Mouse (Mus musculus): Measurements from ENCODE around the gene Klhl22. TPM values are rescaled to one million over a fixed set of nuclear protein-coding genes. Genes with fewer than 3 reads are reported as not detected.
"Not testable (repeated sequence)": the region's sequence is repeated elsewhere in the genome, so short reads cannot be mapped to it uniquely, and the experiment has no call there.

The Klhl22 gene
- 10 to 100 TPM in 16 of 26 experiments, 1 to 10 TPM in 10; 1.4 to 27.4 (median 11.4) TPM for total RNA-seq (2018; cell fraction: chromatin; rRNA removed)
- total RNA-seq (2018; cell fraction: cytosol; rRNA removed) = 10 to 100 TPM in 6 of 26 experiments, 1 to 10 TPM in 20; 2.8 to 13.2 (median 8.3) TPM
- 10 to 100 TPM in 10 of 26 experiments, 1 to 10 TPM in 16; 1.6 to 15.5 (median 8.4) TPM for total RNA-seq (2018; cell fraction: nucleus; rRNA removed)
- 7.1 to 11.2 TPM (median 8.7 TPM) in 3 replicates for polyA plus RNA-seq (2018)

DNA sequence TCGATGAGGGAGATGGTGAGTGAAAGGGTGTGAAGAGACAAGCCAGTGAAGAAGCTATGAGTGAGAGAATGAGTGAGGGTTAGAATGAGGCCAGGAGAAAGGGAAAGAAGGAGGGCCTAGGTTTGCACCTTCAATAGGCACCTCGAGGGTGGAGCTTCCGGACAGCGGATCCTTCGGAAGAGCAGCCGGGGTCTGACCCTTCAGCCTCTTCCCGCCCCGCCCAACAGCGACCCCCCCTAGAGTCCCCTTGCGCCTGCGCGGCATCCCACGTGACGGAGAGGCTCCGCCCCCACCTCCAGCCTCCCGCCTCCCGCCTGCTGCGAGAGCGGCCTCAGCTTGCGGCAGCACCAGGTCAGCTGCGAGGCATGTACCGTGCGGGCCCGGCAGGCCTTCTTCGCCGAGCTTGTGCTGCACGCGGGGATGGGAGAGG lies at the start of gene Klhl22:
Gene Klhl22, plus strand, starts transcription at position 275 of the 430 bp plus-strand sequence.
- Histone ChIP-seq H3K4me3 (ENCODE audit: inconsistent target) (peak within 1 kb of the TSS; percentile 19; the same call in 1 of the 2 replicates), H3K27ac (no peak within 1 kb of the TSS)

DNA sequence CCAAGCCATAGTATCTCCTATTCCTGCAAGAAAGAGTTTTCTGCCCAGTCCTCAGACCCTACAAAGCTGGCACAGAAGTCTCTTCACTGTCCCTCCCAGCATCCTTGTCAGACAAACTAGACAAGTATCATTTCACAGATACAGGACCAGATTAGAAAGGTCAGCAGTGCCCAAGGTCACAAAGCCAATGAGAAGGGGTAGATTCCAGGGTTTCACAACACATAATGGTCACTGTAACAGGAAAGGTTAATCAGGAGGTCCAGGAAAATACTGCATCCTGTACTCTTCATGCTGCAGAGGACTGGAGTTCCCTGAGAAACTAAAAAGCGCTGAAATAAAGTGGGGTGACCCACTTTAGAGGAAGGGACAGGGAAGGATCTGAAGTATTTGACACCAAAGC lies 41.6 kb upstream of the Klhl22 start:
- H3K79me2 ChIP-seq (ENCODE audit: inconsistent target) = peaks cover 99% of the 10 kb centered on the region
- H3K4me3 ChIP-seq (ENCODE audit: inconsistent target) = no peak overlapping the region
- WGBS (ENCODE audit: missing documents) = 100% methylated on average over 1 of the region's 1 CpGs
- H3K36me3 ChIP-seq (ENCODE audit: inconsistent target) = peaks cover 9% of the 10 kb centered on the region; the same call in 1 of the 2 replicates
- H3K27ac ChIP-seq = no peak overlapping the region

More for the DNA sequence above, at the start of gene Klhl22:
- 1% methylated on average over 24 of the region's 28 CpGs for WGBS (ENCODE audit: missing documents)
- Histone ChIP-seq H3K79me2 (ENCODE audit: inconsistent target) (no peaks in the 10 kb centered on the region), H3K36me3 (ENCODE audit: inconsistent target) (no peaks in the 10 kb centered on the region)

DNA sequence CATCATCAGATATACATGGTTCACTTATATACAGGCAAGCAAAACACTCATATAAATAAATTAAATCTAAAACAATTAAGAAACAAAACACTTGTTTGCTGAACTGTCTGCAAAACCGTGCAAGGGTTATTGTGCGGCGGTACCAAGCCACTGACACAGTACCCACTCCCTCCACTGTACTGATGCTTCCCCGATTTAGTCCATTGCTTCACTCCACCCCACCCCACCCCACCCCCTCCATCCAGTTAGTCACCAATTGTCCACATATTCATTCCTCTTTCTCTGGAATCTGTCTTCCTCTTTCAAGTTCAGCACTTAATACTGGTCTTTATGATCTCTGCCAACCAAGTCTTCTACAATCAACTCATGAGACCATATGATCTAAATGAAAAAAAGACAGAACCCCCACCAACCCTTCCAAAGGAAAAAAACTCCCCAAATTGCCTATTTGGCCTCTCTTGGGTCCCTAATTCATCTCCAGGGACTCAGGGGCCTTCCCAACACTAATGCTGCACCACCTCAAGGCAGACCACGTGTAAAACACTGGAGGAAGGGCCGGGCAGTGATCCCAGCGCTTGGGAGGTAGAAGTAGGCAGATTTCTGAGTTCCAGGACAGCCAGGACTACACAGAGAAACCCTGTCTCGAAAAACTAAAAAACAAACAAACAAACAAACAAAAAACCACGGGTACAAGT lies 38.2 kb upstream of the Klhl22 start:
- Histone ChIP-seq H3K79me2 (ENCODE audit: inconsistent target) (peaks cover 64% of the 10 kb centered on the region), H3K27ac (peak overlapping the region; percentile 91), H3K4me3 (ENCODE audit: inconsistent target) (peak overlapping the region; percentile 93), H3K36me3 (ENCODE audit: inconsistent target) (no peaks in the 10 kb centered on the region)
- 32% methylated on average over 9 of the region's 9 CpGs for WGBS (ENCODE audit: missing documents)

DNA sequence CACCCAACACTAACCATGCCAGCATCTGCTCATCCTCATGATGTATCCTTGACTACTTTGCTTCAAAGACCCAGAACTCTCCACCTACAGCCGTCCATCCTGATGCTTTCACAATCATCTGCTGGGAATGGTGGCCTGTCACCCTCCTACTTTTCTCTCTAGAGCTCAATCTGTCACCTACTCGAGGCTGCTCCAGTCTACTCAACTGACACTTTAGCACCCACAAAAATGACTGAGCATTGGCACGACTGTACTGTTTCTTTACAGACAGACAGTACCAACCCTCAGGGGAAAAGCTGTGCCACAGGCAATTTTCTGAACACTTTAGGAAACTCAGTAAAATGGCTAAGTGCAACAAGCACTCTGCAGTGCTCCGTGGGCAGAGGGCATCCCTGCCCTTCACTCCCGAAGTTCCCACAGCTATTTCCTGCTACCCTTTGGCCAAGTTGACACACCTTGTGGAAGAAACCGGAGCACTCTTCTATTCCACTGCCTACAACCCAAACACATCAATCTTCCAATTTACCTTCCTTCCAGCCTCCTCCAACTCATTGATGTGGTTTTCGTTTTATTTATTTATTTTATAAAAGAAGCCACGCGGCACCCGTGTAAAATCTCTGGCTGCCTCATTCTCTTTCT lies 37.5 kb upstream of the Klhl22 start:
- peaks cover 57% of the 10 kb centered on the region for H3K79me2 ChIP-seq (ENCODE audit: inconsistent target)
- peak overlapping the region; percentile 91 for H3K27ac ChIP-seq
- WGBS (ENCODE audit: missing documents) = 2% methylated on average over 10 of the region's 10 CpGs
- H3K4me3 ChIP-seq (ENCODE audit: inconsistent target) = peak overlapping the region; percentile 93
- H3K36me3 ChIP-seq (ENCODE audit: inconsistent target) = no peaks in the 10 kb centered on the region

DNA sequence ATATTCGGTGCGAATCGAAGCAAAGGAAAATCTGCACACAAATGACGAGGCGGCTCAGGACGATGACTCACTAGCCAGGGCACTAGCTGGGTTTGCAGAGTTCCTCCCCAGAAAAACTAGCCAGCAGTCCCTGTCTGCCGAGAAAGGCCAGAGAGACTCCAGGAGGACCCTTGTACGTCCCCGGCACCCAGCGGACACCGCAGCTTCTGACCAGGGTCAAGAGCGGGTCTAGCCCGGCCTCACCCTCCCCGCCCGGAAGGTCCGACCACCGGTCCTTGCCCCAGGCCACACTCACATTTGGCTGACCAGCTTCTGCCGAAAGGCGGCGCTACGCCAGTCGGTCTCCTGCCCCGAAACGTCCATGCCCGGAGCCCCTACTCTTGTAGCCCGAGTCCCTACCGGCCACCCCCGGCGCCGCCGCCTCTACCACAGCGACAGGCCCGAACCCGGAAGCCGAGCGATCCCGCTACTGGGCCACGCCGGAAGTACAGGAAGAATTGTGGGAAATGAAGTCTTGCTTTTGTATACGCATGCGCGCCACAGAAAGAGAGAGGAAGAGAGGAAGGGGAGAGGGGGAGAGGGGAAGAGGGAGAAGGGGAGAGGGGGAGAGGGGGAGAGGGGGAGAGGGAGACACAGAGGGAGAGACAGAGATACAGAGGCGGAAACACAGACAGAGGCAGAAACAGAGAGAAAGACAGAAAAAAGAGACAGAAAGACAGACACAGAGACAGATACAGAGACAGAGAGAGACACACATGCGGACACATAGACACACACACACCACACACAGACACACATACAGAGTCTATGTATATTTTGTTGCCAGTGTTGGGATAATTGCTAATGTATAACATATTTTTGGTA lies 36.7 kb upstream of the Klhl22 start:
- H3K79me2 ChIP-seq (ENCODE audit: inconsistent target) = peaks cover 50% of the 10 kb centered on the region
- peak overlapping the region; percentile 93 for H3K4me3 ChIP-seq (ENCODE audit: inconsistent target)
- under 1% methylated on average over 43 of the region's 44 CpGs for WGBS (ENCODE audit: missing documents)
- H3K27ac ChIP-seq = peak overlapping the region; percentile 91
- H3K36me3 ChIP-seq (ENCODE audit: inconsistent target) = no peaks in the 10 kb centered on the region

DNA sequence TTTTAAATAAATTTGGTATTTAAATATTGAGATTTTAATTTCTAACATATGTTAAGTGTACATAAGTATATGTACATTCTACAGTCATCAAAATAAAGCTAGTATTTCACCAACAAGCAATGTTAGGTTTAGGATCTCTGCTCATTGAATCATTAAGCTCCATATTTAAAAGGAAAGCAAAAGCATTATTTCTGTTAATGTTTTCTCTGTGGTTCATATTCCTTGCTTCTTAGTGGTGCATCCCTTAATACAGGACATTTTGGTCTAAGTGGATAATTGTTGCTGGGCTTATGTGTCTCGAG lies 36.1 kb upstream of the Klhl22 start:
- Histone ChIP-seq H3K27ac (peak overlapping the region; percentile 91; the same call in 1 of the 2 replicates), H3K4me3 (ENCODE audit: inconsistent target) (peak overlapping the region; percentile 12; the same call in 1 of the 2 replicates), H3K79me2 (ENCODE audit: inconsistent target) (peaks cover 44% of the 10 kb centered on the region), H3K36me3 (ENCODE audit: inconsistent target) (no peaks in the 10 kb centered on the region)
- 75% methylated on average over 1 of the region's 1 CpGs for WGBS (ENCODE audit: missing documents)

DNA sequence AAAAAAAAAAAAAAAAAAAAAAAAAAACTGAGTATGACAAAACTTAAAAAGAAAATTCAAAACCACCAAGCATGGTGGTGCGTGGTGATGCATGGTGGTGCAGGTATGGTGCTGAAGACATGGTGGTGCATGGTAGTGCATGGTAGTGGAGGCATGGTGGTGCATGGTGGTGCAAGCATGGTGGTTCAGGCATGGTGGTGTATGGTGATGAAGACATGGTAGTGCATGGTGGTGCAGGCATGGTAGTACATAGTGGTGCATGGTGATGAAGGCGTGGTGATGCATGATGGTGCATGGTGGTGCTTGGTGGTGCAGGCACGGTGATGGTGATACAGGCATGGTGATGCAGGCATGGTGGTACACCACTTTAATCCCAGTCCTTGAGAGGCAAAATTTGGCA lies 35.0 kb upstream of the Klhl22 start:
- Histone ChIP-seq H3K4me3 (ENCODE audit: inconsistent target) (no peak overlapping the region), H3K36me3 (ENCODE audit: inconsistent target) (no peaks in the 10 kb centered on the region), H3K79me2 (ENCODE audit: inconsistent target) (peaks cover 32% of the 10 kb centered on the region), H3K27ac (no peak overlapping the region)
- WGBS (ENCODE audit: missing documents) = 93% methylated on average over 3 of the region's 3 CpGs

DNA sequence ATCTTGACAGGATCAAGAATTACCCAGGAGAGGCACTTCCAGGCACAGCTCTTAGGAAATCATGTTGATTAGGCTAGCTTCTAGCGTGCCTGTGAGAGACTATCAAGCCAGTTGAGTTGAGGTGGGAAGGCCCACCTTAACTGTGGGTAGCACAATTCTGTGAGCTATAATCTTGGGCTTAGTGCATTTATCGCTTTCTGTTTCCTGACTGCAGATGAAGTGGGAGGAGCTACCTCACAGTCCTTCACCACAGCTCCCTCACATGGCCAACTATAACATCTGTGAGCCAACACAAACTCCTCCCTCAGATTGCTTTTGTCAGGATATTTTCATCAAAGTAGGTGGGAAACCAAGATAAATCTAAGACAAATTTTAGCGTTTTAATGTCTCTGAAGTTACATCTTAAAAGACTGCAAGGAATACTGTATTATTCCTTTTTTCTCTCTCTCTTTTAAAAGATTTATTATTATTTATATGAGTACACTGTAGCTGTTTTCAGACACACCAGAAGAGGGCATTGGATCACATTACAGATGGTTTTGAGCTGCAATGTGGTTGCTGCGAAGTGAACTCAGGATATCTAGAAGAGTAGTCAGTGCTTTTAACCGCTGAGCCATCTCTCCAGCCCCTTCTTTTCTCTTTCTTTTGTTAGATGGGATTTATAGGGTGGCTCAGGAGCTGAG lies 32.1 kb upstream of the Klhl22 start:
- Histone ChIP-seq H3K36me3 (ENCODE audit: inconsistent target) (no peaks in the 10 kb centered on the region), H3K27ac (peak overlapping the region; percentile 33), H3K4me3 (ENCODE audit: inconsistent target) (no peak overlapping the region), H3K79me2 (ENCODE audit: inconsistent target) (peaks cover 4% of the 10 kb centered on the region)
- 20% methylated on average over 5 of the region's 5 CpGs for WGBS (ENCODE audit: missing documents)

DNA sequence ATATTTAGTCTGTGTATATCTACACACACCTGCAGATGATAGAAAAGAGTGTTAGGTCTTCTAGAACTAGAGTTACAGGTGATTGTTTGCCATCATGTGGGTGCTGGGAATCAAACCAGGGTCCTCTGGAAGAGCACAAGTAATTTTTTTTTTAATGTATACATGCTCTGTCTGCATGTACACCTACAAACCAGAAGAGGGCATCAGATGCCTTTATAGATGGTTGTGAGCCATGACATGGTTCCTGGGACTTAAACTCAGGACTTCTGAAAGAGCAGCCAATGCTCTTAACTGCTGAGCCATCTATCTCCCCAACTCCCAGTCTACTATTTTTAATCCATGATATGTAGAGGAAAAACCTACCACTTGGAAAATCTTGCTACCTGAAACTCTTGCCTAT lies 29.4 kb upstream of the Klhl22 start:
- no peaks in the 10 kb centered on the region for H3K79me2 ChIP-seq (ENCODE audit: inconsistent target)
- H3K4me3 ChIP-seq (ENCODE audit: inconsistent target) = no peak overlapping the region
- no peaks in the 10 kb centered on the region for H3K36me3 ChIP-seq (ENCODE audit: inconsistent target)
- H3K27ac ChIP-seq = no peak overlapping the region

DNA sequence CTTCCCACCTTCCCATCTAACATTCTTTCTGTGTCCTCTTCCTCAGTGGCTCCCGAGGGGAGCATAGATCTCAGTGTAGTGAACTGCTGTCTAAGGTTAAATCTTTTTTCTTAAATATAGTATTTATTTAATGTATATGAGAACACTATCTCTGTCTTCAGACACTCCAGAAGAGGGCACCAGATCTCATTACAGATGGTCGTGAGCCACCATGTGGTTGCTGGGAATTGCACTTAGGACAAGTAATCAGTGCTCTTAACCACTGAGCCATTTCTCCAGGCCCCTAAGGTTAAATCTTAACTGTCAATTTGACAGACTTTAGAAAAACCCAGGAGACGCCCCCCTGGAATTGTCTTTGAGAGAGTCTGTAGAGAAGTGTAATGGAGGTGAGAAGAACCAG lies 27.4 kb upstream of the Klhl22 start:
- Histone ChIP-seq H3K4me3 (ENCODE audit: inconsistent target) (no peak overlapping the region), H3K27ac (no peak overlapping the region), H3K36me3 (ENCODE audit: inconsistent target) (no peaks in the 10 kb centered on the region), H3K79me2 (ENCODE audit: inconsistent target) (no peaks in the 10 kb centered on the region)
- 53% methylated on average over 3 of the region's 3 CpGs for WGBS (ENCODE audit: missing documents)

DNA sequence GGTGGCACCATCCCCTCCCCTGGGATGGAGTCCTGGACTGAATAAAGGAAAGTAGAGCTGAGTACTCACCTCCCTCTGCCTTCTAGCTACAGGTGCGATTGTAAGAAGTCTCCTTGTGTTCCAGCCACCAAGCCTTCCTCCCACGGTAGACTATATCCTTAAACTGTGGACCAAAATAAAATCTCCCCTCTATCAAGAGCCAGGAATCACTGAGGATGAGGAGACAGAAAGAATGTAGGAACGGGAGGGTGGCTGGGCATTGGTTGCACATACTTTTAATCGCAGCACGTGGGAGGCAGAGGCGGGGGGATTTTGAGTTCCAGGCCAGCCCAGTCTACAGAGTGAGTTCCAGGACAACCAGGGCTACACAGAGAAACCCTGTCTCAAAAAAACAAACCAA lies 27.0 kb upstream of the Klhl22 start:
- WGBS (ENCODE audit: missing documents) = 78% methylated on average over 6 of the region's 6 CpGs
- Histone ChIP-seq H3K79me2 (ENCODE audit: inconsistent target) (no peaks in the 10 kb centered on the region), H3K27ac (no peak overlapping the region), H3K4me3 (ENCODE audit: inconsistent target) (no peak overlapping the region), H3K36me3 (ENCODE audit: inconsistent target) (no peaks in the 10 kb centered on the region)

DNA sequence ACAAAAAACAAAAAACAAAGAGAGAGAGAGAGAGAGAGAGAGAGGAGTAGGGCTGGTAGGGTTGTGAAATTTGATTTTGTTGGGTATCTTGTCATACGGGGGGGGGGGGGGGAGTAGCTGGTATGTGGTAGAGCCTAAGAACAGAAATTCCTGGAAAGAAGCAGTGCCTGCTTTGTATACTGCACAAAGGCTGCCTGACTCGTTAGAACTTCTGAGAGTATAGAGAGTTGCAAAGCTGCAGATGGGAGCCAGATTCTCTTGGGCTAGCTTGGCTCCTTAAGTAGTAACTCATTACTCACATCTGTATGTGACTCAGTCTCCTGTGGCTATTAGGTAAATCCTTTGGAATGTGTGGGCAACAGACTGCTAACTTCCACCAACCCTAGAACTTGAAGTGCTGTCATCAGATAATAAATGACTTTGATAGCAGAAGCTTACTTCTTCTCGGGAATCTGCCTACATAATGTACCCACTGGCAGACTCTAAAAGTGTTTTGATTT lies 26.5 kb upstream of the Klhl22 start, which contains the start of gene Med15:
Gene Med15, minus strand, starts transcription at position 51 of the 500 bp plus-strand sequence.
- WGBS (ENCODE audit: missing documents) = 33% methylated on average over 2 of the region's 3 CpGs
- Histone ChIP-seq H3K4me3 (ENCODE audit: inconsistent target) (no peak within 1 kb of the TSS), H3K27ac (no peak within 1 kb of the TSS)

DNA sequence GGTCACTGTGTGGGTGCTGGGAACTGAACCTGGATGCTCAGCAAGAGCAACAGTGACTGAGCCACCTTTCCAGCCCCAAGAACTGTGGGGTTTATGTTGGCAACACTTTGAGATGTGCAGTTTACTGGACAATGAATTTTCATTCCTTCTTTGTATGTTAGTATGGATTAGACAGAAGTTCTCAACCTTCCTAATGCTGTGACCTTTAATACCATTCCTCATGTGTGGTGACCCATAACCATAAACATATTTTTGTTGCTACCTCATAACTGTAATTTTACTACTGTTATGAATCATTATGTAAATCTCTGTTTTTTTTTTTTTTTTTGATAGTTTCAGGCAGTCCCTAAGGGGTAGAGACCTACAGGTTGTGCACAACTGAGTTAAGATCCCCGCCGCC lies 25.8 kb upstream of the Klhl22 start:
- Histone ChIP-seq H3K36me3 (ENCODE audit: inconsistent target) (no peaks in the 10 kb centered on the region), H3K4me3 (ENCODE audit: inconsistent target) (no peak overlapping the region), H3K27ac (no peak overlapping the region), H3K79me2 (ENCODE audit: inconsistent target) (no peaks in the 10 kb centered on the region)
- 64% methylated on average over 2 of the region's 2 CpGs for WGBS (ENCODE audit: missing documents)

More for the DNA sequence above, 26.5 kb upstream of the Klhl22 start, which contains the start of gene Med15:
- no peaks in the 10 kb centered on the region for H3K79me2 ChIP-seq (ENCODE audit: inconsistent target)
- H3K36me3 ChIP-seq (ENCODE audit: inconsistent target) = no peaks in the 10 kb centered on the region

DNA sequence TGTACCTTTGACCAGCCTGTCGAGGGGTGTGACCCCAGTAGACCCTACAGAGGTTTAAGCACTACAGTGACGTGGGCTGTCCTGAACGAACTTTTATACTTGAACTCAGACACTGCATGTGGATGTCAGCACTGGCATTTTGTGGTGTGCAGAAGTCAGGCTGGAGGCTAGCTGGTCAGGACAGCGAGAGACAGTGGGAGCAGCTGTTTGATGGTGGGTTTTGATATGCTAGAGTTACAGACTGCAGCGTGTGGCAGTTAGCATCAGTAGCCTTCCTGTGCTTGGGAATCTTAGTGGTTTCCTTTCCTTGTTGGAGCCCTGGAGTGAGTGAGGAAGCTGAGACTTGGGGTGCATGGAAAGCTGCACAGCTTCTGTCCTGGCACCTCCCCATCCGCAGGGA lies 24.5 kb upstream of the Klhl22 start:
- 91% methylated on average over 6 of the region's 6 CpGs for WGBS (ENCODE audit: missing documents)

More for the DNA sequence above, 24.5 kb upstream of the Klhl22 start:
- not testable (repeated sequence) for H3K36me3 ChIP-seq (ENCODE audit: inconsistent target); H3K4me3 ChIP-seq (ENCODE audit: inconsistent target); H3K79me2 ChIP-seq (ENCODE audit: inconsistent target); H3K27ac ChIP-seq
